Mouse (Mus musculus) limb, embryonic 15.5 days (tissue): ENCODE data around the gene Amotl2. TPM values are rescaled to one million over a fixed set of nuclear protein-coding genes. Genes with fewer than 3 reads are reported as not detected.

Experiments used
- ATAC-seq: fragments of 200-750 bp; cut with Nextera tagmentation; 2 replicates; pipeline ENCODE4 v1.8.0; 2017; ENCODE audit warnings: low read depth, moderate TSS enrichment; ENCODE audit not compliant: insufficient number of reproducible peaks, low FRiP score, low TSS enrichment
- H3K27ac ChIP-seq: fragments of 300-500 bp; sonication (generic); 2 replicates; pipeline ENCODE4 v1.5.1; 2015; ENCODE audit warnings: moderate library complexity, mild to moderate bottlenecking, inconsistent platforms
- H3K27me3 ChIP-seq: fragments of 300-500 bp; sonication (generic); 2 replicates; pipeline ENCODE4 v1.6.1; 2015; ENCODE audit warnings: inconsistent platforms
- H3K36me3 ChIP-seq: fragments of 300-500 bp; sonication (generic); 2 replicates; pipeline ENCODE4 v1.6.1; 2015; ENCODE audit warnings: inconsistent platforms
- H3K4me1 ChIP-seq: fragments of 300-500 bp; sonication (generic); 2 replicates; pipeline ENCODE4 v1.6.1; 2015; ENCODE audit warnings: inconsistent platforms
- H3K4me2 ChIP-seq: fragments of 300-500 bp; sonication (generic); 2 replicates; pipeline ENCODE4 v1.6.1; 2015; ENCODE audit warnings: mild to moderate bottlenecking, inconsistent platforms
- H3K4me3 ChIP-seq: fragments of 300-500 bp; sonication (generic); 2 replicates; pipeline ENCODE4 v1.5.1; 2015; ENCODE audit warnings: mild to moderate bottlenecking, inconsistent platforms
- H3K9ac ChIP-seq: fragments of 300-500 bp; sonication (generic); 2 replicates; pipeline ENCODE4 v1.6.1; 2015; ENCODE audit warnings: inconsistent platforms
- H3K9me3 ChIP-seq: fragments of 300-500 bp; sonication (generic); 2 replicates; pipeline ENCODE4 v1.6.1; 2016; ENCODE audit warnings: inconsistent platforms
- WGBS: fragments of 180-500 bp; shearing (Covaris S2); methylation state at CpG from one replicate; pipeline ENCODE4 v1.1.7; 2015; 5-methylcytosine and 5-hydroxymethylcytosine counted together
- polyA plus RNA-seq: library from polyadenylated mRNA; unstranded; fragments of >200 nt; fragmentation: Nextera tagmentation; extraction: Ambion mirVana; gene quantifications from 2 replicates; pipeline ENCODE4 v1.2.1, GENCODE M21; 2015

Amotl2 gene
- polyA plus RNA-seq, 1 experiment from 2014 or later = 60.7 TPM

DNA sequence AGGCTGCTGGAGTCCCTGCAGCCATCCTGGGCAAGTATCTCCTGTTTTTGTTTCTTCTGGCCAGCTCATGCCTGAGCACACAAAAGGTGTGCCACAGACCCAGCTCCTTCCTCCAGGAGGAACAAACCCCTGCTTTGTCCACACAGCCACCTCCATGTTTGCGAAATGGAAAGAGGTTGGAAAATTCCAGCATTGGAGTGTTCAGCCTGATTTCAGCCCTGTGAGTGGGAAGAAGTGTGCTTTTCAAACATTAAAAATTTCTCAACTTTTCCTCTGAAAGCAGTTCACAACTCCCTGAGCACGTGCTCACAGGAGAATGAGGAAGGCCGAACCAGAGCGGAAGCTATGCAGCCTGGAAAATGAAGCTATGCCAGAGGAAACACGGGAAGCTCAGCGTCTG is 15.4 kb upstream of the Amotl2 start:
- 63% methylated on average over 6 of the region's 6 CpGs for WGBS
- Histone ChIP-seq H3K36me3 (no peaks in the 10 kb centered on the region), H3K9ac (no peak overlapping the region), H3K4me2 (no peak overlapping the region), H3K27me3 (no peaks in the 10 kb centered on the region), H3K4me1 (peaks cover 12% of the 10 kb centered on the region; the same call in 1 of the 2 replicates), H3K27ac (peak overlapping the region; percentile 84), H3K4me3 (no peak overlapping the region), H3K9me3 (no peaks in the 10 kb centered on the region)
- peak; percentile 50; the same call in 1 of the 2 replicates for ATAC-seq

DNA sequence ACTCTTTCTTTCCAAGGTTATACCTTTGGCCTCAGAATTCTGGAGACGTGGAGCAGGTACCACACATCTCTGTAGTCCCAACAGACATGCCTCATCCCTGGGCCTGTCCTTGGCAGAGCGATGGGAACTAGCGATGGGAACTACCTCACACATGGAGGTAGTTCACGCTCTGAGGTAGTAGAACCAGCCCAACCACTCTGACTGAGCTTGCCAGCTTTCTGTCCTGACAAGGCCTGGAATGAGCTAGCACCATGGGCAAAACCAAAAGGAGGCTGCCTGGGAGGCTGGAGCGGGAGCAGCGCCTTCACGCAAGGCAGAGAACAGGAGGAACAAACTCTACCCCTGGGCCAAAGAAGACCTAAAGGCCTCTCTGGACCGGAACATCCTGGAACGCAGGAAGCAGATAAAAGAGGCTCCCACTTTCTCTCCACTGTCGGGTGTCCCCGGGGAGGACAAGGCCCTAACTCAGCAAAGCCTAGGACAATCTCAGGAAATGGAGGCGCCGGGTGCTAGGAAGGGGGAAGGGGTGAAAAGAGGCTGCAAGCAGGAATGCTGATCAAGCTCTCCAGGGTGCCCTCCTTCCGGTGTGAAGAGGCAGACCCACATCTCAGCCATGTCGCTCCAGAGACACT is 6.9 kb upstream of the Amotl2 start:
- H3K9me3 ChIP-seq = no peaks in the 10 kb centered on the region
- no peak overlapping the region for H3K4me3 ChIP-seq
- no peak overlapping the region for H3K4me2 ChIP-seq
- no peak for ATAC-seq
- H3K9ac ChIP-seq = no peak overlapping the region
- H3K4me1 ChIP-seq = peaks cover 24% of the 10 kb centered on the region
- WGBS = 57% methylated on average over 15 of the region's 15 CpGs
- H3K27me3 ChIP-seq = no peaks in the 10 kb centered on the region
- H3K36me3 ChIP-seq = no peaks in the 10 kb centered on the region
- peak overlapping the region; percentile 67 for H3K27ac ChIP-seq

DNA sequence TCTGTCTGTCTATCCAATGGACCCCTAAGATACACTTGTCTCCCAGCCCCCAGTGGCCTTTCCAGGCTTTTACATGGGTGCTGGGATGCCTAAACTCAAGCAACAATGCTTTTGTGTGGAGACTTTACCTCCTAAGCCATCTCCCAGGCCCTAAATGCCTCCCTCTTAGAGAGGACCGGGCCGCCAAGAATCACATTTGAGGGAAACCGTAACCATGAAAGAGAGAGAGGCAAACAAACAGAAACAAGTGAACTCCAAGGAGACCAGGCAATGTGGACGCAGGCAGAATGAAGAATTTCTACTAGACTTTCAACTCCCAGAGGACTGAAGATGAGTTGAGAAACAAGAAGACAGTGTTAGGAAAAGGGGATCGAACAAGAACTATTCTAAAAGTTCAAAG is 6.0 kb upstream of the Amotl2 start:
- ATAC-seq = no peak
- H3K4me3 ChIP-seq = no peak overlapping the region
- WGBS = 73% methylated on average over 5 of the region's 5 CpGs
- H3K36me3 ChIP-seq = no peaks in the 10 kb centered on the region
- no peak overlapping the region for H3K9ac ChIP-seq
- H3K27ac ChIP-seq = no peak overlapping the region
- H3K4me1 ChIP-seq = peaks cover 33% of the 10 kb centered on the region
- no peaks in the 10 kb centered on the region for H3K27me3 ChIP-seq
- H3K4me2 ChIP-seq = no peak overlapping the region
- H3K9me3 ChIP-seq = no peaks in the 10 kb centered on the region

DNA sequence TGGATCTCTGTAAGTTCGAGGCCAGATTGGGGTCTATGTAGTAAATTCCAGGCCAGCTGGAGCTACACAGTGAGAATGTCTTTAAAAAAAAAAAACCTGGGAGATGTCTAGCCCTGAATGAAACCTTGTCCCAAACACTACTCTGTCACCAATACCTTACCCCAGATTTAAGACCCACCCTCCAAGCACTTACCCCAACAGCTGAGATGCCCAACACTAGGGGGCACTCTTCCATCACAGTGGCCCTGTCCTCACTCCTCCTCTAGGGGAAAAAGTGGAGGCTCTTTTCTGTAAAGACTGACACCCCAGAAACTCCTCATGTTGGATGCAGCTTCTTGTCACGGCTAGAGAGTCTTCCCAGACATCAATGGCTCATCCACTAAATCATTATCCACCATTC is 2.7 kb upstream of the Amotl2 start:
- H3K27me3 ChIP-seq = no peaks in the 10 kb centered on the region
- no peak overlapping the region for H3K4me3 ChIP-seq
- no peak overlapping the region for H3K4me2 ChIP-seq
- no peak overlapping the region for H3K27ac ChIP-seq
- WGBS = 56% methylated on average over 2 of the region's 2 CpGs
- no peak for ATAC-seq
- H3K9ac ChIP-seq = no peak overlapping the region
- no peaks in the 10 kb centered on the region for H3K36me3 ChIP-seq
- peaks cover 44% of the 10 kb centered on the region for H3K4me1 ChIP-seq
- H3K9me3 ChIP-seq = no peaks in the 10 kb centered on the region

DNA sequence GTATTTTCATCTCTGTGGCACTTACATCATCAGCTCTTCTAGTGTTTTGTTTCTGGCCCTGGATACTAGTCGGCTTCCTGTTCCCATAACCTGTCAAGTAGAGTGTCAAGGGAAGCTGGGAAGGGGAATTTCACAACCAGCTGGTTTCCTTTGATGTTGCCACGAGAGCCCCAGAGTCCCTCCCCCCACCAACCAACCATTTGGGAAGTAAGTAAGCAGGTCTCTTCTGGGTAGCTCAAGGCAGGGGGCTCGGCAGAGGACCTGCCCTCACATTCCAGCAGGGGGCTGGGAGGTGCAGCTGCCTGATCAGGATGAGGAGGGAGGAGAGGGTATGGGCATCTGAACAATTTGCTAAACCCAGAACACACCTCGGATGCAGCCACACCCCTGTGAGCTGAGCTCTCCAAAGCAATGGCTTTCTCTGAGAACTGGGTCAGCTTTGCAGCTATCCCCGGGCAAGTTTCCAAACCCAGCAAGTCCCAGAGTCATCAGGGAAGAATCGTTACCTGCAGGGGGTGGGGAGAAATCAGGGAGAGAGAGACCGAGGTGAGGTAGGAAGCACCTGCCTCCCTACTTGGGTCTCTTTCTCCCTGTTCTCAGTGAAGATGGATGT is 1.5 kb upstream of the Amotl2 start:
- WGBS = 3% methylated on average over 7 of the region's 7 CpGs
- Histone ChIP-seq H3K4me1 (peaks cover 45% of the 10 kb centered on the region), H3K9me3 (no peaks in the 10 kb centered on the region), H3K4me3 (no peak overlapping the region), H3K27me3 (no peaks in the 10 kb centered on the region), H3K27ac (peak overlapping the region; percentile 67), H3K9ac (no peak overlapping the region), H3K4me2 (0 out of 2 replicates have a peak overlapping the region, but pooled peaks have one; percentile 2), H3K36me3 (peaks cover under 1% of the 10 kb centered on the region; the same call in 1 of the 2 replicates)
- no peak for ATAC-seq

DNA sequence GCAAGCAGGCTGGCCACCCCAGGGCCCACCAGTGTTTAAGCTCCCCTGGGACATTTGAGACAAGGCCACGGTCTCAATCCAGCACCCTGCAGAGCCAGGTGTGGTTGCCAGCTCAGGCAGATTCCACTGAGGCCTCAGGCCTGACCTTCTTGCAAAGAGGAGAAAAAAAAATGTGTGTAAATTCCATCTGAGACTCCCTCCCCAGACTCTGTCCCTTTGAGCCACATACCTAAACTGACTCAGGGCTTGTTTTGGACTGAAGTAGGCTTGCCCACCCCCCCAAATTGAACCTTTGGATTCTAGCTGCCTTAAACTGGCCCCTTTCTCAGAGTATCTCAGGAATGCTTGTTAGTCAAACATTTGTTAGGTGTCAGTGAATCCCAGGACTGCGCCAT is 969 bp upstream of the Amotl2 start:
- H3K4me2 ChIP-seq = 0 out of 2 replicates have a peak overlapping the region, but pooled peaks have one; percentile 2
- no peaks in the 10 kb centered on the region for H3K27me3 ChIP-seq
- ATAC-seq = no peak
- peaks cover 48% of the 10 kb centered on the region for H3K4me1 ChIP-seq
- 33% methylated on average over 2 of the region's 2 CpGs for WGBS
- H3K27ac ChIP-seq = peak overlapping the region; percentile 67
- no peaks in the 10 kb centered on the region for H3K9me3 ChIP-seq
- H3K9ac ChIP-seq = no peak overlapping the region
- peaks cover 6% of the 10 kb centered on the region for H3K36me3 ChIP-seq
- no peak overlapping the region for H3K4me3 ChIP-seq

DNA sequence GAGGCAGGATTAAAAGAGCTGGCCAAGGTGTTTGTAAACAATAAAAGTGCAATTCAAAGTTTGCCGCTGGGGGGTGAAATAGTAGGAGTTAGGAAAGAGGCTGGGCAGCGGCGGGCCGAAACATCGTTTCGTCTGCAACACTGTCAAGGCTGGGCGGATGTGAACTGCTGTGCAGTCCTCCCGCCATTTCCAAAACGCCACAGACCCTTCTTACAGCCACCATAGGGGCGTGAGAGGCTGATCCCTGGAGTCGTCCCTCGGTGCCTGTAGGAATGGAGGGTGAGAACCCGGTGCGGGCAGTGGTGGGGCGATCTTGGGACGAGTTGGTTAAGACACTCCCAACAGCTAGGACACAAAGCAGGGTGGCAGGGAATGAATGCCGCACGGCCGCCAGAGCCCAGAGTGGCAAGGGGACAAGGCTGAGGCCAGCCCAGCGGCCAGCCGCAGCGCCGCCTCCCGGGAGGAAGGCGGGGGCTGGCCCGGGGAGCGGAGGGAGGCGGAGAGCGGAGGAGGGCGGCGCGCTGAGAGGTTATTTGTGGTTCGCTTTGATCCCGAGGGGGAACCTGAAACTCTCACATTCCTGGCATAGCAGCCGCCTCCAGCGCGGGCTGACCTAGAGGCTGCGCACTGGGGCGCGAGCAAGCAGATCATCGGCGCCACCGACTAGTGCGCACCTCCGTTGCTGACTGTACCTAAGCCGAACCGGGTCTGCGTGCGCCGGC is 853 bp downstream of the Amotl2 start:
- H3K4me3 ChIP-seq = peak overlapping the region; percentile 66
- WGBS = under 1% methylated on average over 49 of the region's 50 CpGs
- H3K27me3 ChIP-seq = no peaks in the 10 kb centered on the region
- peak overlapping the region; percentile 81 for H3K4me2 ChIP-seq
- peaks cover 22% of the 10 kb centered on the region for H3K36me3 ChIP-seq
- H3K9me3 ChIP-seq = no peaks in the 10 kb centered on the region
- H3K4me1 ChIP-seq = peaks cover 66% of the 10 kb centered on the region
- ATAC-seq = peak; percentile 87
- peak overlapping the region; percentile 99 for H3K27ac ChIP-seq
- H3K9ac ChIP-seq = peak overlapping the region; percentile 94

DNA sequence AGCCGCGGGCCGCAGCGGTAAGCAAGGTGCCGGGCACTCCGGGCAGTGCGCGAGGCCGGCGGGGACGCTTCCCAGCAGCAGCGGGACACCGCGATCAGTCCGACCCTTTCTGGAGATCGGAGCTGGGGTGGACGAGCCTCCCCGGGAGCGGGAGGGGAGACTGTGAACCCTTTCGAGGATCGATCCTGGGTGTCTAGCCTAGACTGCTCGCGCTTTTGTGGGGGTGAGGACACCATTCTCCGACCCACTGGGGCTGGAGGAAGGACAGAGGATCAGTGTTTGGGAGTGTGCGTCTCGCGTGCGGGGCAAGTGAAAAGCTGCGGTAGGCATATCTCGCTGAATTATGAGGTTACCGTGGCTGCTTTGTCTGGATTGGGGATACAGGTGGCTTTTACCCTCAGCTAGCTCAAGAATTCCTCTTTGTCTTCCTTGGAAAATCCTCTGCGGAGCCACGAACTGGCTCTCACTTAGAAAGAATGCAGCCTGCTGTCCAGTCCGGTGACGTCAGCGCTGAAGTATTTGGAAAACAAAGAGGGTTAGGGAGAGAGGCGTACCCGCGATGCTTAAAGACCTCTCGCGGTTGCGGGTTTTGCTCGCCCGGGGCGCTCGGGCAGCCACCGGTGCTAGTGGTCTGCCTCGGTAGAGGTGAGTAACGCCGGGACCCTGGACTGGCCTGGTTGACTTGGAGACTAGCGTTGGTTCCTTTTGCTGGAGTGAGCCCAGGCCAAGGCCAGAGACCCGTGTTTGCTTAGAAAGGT is 1.6 kb downstream of the Amotl2 start:
- peak overlapping the region; percentile 94 for H3K9ac ChIP-seq
- peaks cover 29% of the 10 kb centered on the region for H3K36me3 ChIP-seq
- WGBS = under 1% methylated on average over 52 of the region's 52 CpGs
- ATAC-seq = peak; percentile 22
- H3K4me3 ChIP-seq = peak overlapping the region; percentile 66
- no peaks in the 10 kb centered on the region for H3K9me3 ChIP-seq
- peak overlapping the region; percentile 99 for H3K27ac ChIP-seq
- H3K4me1 ChIP-seq = peaks cover 73% of the 10 kb centered on the region
- peak overlapping the region; percentile 81 for H3K4me2 ChIP-seq
- H3K27me3 ChIP-seq = no peaks in the 10 kb centered on the region

DNA sequence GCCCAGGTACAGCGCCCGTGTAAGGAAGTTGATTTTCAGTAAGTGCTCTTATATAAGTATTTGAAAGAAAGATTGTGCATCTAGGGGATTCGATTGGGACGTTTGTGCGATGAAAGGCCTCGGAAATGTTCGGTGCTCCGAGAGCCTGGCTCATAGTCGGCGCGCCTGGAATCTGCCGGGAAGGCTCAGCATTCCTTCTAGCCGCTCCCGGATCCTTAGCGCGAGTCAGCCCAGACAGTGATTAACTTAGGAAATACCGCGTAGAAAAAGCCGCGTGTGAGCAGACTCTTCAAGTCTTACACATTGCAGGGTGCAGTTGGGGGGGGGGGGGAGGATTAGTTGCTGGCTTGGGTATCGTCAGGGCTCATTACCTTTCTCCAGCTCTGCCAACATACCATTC is 2.2 kb downstream of the Amotl2 start:
- Histone ChIP-seq H3K9me3 (no peaks in the 10 kb centered on the region), H3K4me2 (peak overlapping the region; percentile 81), H3K4me3 (peak overlapping the region; percentile 66), H3K36me3 (peaks cover 35% of the 10 kb centered on the region), H3K27ac (peak overlapping the region; percentile 99), H3K27me3 (no peaks in the 10 kb centered on the region), H3K9ac (peak overlapping the region; percentile 94), H3K4me1 (peaks cover 78% of the 10 kb centered on the region)
- WGBS = under 1% methylated on average over 21 of the region's 21 CpGs
- no peak for ATAC-seq

DNA sequence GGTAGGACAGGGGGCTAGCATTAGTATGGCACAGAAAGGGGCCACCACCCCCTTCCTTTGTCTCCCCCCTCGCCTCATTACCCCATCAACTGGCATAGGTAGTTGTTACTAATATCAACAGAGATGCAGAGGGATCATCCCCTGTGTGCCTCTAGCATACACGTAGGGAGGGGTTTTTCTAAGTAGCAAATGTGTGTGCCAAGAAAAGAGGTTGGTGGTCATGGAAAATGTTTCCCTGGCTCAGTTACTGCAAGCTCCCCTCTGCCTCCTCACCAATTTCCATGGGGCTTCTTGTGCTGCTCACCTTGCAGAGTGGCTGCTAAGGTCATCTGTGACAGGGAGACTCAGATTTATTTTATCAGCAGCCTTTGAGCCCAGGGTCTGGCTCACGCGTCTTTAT is 2.6 kb downstream of the Amotl2 start:
- Histone ChIP-seq H3K4me3 (peak overlapping the region; percentile 66), H3K4me2 (peak overlapping the region; percentile 81), H3K36me3 (peaks cover 39% of the 10 kb centered on the region), H3K27me3 (no peaks in the 10 kb centered on the region), H3K9ac (peak overlapping the region; percentile 94), H3K9me3 (no peaks in the 10 kb centered on the region), H3K27ac (peak overlapping the region; percentile 99), H3K4me1 (peaks cover 78% of the 10 kb centered on the region)
- 1% methylated on average over 4 of the region's 4 CpGs for WGBS
- no peak for ATAC-seq

DNA sequence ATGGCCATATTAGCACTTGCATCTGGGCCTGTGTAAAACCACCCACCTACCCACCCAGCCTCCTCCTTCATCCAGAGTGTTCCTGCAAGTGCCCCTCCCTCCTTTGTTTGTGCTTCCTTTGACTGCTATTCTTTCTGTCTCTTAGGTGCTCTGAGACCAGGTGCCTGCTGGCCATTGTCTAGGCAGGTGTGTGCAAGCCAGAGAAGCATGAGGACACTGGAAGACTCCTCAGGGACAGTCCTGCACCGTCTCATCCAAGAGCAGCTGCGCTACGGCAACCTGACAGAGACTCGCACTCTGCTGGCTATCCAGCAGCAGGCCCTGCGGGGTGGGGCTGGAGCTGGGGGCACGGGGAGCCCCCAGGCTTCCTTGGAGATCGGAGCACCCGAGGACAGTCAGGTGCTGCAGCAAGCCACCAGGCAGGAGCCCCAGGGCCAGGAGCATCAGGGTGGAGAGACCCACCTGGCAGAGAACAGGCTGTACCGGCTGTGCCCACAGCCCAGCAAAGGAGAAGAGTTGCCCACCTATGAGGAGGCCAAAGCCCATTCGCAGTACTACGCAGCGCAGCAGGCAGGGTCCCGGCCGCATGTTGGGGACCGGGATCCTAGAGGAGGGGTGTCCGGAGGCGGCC is 3.6 kb downstream of the Amotl2 start:
- no peaks in the 10 kb centered on the region for H3K27me3 ChIP-seq
- H3K36me3 ChIP-seq = peaks cover 48% of the 10 kb centered on the region
- H3K4me3 ChIP-seq = peak overlapping the region; percentile 66
- no peak for ATAC-seq
- H3K9me3 ChIP-seq = no peaks in the 10 kb centered on the region
- peak overlapping the region; percentile 94 for H3K9ac ChIP-seq
- H3K27ac ChIP-seq = peak overlapping the region; percentile 99
- H3K4me1 ChIP-seq = peaks cover 78% of the 10 kb centered on the region
- 57% methylated on average over 17 of the region's 17 CpGs for WGBS
- peak overlapping the region; percentile 81 for H3K4me2 ChIP-seq
